Mouse (Mus musculus) urinary bladder, postnatal 25 days (tissue): ENCODE measurements around the gene Sfrp2.

Experiments used
- DNase-seq: peaks from one replicate; pipeline ENCODE4 v3.0.0; 2022; ENCODE audit warnings: low spot score

Sfrp2 gene

GRCm38 (mm10) chr3:83765871-83766725 lies at the start of gene Sfrp2:
TSS of gene Sfrp2 (plus strand) at chr3:83766321.
- DNase-seq: peak; percentile 16

- no peak for DNase-seq
These were observed 48.4 kb upstream of the Sfrp2 start for GRCm38 (mm10) chr3:83717643-83718231.

GRCm38 (mm10) chr3:83718662-83719061 lies 47.5 kb upstream of the Sfrp2 start:
- DNase-seq: no peak

GRCm38 (mm10) chr3:83728223-83728622 lies 37.9 kb upstream of the Sfrp2 start:
- no peak for DNase-seq

- DNase-seq: no peak
These were observed 37.3 kb upstream of the Sfrp2 start for GRCm38 (mm10) chr3:83728675-83729390.

- no peak for DNase-seq
These were observed 32.1 kb upstream of the Sfrp2 start for GRCm38 (mm10) chr3:83733985-83734384.

- no peak for DNase-seq
These were observed 29.1 kb upstream of the Sfrp2 start for GRCm38 (mm10) chr3:83736980-83737379.

- no peak for DNase-seq
These were observed 25.9 kb upstream of the Sfrp2 start for GRCm38 (mm10) chr3:83740246-83740645.

- no peak for DNase-seq
These were observed 18.8 kb upstream of the Sfrp2 start for GRCm38 (mm10) chr3:83747276-83747675.

- DNase-seq: no peak
These were observed 18.2 kb upstream of the Sfrp2 start for GRCm38 (mm10) chr3:83747895-83748294.

- no peak for DNase-seq
These were observed 14.5 kb upstream of the Sfrp2 start for GRCm38 (mm10) chr3:83751625-83752024.

- DNase-seq: no peak
These were observed 13.9 kb upstream of the Sfrp2 start for GRCm38 (mm10) chr3:83752196-83752595.

DNA sequence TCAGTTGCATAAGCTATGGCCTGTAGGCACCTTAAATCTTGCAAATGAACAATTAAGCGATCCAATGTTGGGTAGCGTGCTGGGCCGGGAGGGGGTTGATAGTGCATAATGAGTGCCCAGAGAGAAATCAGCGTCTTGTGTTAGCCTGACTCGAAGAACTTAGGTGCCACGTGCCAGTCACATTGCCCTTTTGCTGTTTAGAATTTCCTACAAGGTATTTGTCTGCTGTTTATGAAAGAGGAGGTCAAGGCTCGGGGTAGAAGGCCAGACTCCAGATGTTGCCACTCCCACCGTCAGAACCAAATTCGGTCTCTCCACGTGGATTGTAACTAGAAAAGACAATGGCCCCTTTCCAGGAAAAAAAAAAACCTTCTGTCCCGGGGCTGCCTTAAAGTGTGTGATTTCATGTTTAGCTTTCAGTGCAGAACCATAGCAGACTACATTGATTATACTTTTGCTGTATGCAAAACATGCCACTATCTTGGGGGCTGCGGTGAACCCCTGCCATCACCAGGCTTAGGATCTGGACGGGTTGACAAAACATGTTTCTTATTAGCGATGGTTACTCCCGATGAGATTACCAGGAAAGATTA lies 11.0 kb upstream of the Sfrp2 start:
- DNase-seq: no peak

- DNase-seq: no peak
These were observed 10.5 kb upstream of the Sfrp2 start for GRCm38 (mm10) chr3:83755666-83756065.

GRCm38 (mm10) chr3:83762361-83762760 lies 3.8 kb upstream of the Sfrp2 start:
- no peak for DNase-seq

- DNase-seq: peak; percentile 76
These were observed 2.3 kb upstream of the Sfrp2 start for GRCm38 (mm10) chr3:83763551-83764548.

GRCm38 (mm10) chr3:83766726-83767070 lies 577 bp downstream of the Sfrp2 start:
- no peak for DNase-seq

DNA sequence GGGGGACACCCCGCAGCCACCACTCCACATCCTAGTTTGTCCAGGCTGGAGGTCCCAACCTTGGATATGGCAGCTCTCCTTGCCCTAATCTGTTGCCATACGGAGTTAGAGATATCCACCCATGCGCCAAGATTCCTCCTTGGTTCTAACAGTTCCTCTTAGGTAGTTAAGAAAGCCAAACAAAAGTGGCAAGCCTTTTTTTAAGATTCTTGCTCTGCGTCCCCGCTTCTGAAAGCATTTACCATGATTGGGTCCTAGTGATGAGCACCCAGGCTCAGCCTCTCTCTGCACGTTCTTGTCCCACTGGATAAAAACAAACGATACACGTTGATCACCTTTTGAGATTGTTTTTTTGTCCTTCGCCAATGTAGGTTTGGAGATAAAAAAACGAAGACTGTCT lies 1.0 kb downstream of the Sfrp2 start:
- DNase-seq: no peak

DNA sequence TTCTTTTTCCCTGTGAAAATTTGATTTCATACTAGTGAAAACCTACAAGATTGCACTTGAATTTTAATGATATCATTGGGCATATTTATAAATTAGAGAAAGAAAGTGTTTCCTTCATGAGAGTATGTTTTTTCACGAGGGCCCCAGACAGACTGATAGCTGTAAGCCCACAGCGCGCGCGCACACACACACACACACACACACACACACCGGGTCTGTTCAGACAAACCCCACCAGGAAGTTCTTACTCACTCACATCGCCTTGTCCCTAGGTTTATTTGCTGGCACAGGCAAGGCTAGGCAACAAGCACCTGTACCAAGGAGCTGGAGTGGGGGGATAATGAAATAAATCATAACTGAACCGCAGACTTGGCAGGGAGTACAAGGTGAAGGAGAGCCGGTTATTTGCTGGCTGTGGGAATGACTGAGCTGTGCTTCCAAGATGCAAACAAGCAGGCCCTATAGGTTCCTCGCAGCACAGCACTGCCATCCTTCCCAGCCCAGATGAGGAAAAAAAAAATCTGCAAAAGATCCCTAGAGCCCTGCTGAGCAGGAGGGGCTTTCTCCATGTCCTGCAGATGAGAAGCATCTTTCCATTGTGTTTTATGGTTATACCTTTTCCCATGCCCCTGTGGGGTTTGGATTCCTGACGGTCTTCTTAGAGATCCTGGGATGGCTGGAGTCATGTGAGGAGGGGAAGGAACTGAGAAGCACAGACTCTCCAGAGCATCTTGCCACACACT lies 2.3 kb downstream of the Sfrp2 start:
- DNase-seq: no peak

- no peak for DNase-seq
These were observed 2.9 kb downstream of the Sfrp2 start for GRCm38 (mm10) chr3:83769036-83769410.
